Mouse (Mus musculus): ENCODE measurements at regions not wholly inside any gene's neighbourhood (a gene's known extent, or its start where the extent isn't known, plus 50 kb on each side); places are given as distances from the start of the nearest gene placed in this dataset.

DNA sequence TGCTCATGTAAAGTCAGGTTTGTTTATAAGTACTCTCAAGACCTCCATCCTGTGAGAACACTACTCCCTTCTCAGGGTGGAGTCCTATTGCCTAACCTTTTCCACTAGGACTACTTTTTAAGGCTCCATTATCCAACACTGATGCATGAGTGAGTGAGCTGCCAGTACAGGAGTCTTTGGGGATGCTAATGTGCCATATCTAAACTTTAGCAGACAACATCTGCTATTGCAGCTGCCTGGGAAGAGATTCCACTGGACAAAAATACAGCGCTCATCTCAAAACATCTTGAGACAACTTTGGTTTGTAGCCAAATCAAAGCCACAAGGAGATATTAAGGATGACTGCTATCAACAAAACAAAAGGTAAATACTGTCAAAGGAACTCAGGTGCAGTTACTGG lies 52.3 kb upstream of the Gm10985 start:
- CTCF ChIA-PET, result no interaction called here
- POLR2A ChIA-PET, result no interaction called here

DNA sequence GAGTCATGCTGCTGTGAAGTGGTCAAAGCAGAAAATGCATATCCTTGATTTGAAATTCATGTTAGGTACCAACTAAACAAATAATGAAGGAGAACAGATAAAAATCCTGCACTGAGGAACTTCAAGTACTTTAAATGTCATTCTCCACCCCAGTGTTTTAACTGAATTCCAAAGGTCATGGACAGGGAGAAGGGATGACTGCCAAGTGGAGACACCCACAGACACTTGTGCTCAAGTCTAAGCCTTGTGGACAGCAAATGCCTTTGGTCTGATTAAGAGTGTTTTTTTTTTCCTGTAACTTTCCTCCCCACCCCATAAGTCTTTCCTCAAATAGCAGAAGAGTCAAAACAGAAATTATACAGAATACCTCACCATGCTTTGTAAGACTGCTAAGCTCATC lies 55.2 kb upstream of the Gm10985 start:
- POLR2A ChIA-PET, result no interaction called here
- CTCF ChIA-PET, result no interaction called here

DNA sequence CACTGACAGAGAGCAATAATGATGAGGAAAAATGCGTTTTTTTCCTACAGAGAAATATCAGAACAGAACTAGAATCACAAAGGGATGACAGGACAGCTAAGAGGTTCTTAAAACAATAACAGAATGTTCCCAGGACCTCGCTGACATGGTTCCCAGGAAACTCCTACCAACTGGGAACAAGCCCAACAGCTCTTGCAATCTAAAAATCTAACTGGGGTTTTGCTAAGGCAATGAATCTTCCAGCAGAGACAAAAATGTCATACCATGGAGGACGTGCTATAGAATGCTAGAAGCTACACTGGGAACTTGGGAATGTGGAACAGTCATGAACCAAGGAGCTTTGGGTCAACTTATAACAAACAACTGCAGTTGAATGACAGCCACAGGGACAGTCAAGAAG lies 59.7 kb upstream of the Gm10985 start:
- CTCF ChIA-PET, result interaction anchor here in 1 of 4 experiments (1.2 kb wide), 1 partner anchor 10 kb away, joined by 3 read pairs; no protein-coding TSS in a partner anchor
- POLR2A ChIA-PET, result no interaction called here

DNA sequence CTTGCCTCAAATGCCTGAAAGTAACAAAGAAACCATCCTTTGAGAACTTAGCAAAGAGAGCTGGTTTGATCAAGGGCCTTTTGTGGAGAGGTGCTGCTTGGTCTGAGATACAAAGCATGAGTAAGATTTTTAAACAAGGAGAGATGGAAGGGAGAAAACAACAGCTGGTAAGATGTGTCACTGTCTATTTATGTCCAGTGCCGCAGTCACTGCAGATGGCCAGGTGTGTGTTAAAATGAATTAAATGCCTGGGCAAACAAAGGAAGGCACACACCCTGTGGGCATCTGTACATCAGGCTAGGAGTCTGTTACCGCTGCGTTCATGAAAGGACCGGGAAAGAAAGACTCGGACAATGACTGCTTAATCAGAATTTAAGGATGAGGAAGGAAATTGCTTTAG lies 68.2 kb upstream of the Gm10985 start:
- ChIA-PET POLR2A (no interaction called here), CTCF (no interaction called here)

DNA sequence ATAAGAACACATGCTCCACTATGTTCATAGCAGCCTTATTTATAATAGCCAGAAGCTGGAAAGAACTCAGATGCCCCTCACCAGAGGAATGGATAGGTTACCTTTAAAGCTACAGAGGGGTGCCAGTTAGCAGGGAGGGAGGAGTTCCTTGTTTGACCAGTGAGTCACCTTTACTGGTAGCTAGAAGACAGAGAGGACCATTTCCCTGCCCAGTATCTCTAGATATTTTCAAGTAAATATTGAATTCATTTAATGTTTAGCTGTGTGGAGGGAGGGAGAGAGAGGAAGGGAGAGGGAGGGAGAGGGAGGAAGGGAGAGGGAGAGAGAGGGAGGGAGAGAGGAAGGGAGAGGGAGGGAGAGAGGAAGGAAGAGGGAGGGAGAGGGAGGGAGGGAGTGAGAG lies 77.3 kb upstream of the Gm10985 start:
- CTCF ChIA-PET, result interaction anchor here in 1 of 4 experiments (0.7 kb wide), 1 partner anchor 157 kb away, joined by 6 read pairs; no protein-coding TSS in a partner anchor

DNA sequence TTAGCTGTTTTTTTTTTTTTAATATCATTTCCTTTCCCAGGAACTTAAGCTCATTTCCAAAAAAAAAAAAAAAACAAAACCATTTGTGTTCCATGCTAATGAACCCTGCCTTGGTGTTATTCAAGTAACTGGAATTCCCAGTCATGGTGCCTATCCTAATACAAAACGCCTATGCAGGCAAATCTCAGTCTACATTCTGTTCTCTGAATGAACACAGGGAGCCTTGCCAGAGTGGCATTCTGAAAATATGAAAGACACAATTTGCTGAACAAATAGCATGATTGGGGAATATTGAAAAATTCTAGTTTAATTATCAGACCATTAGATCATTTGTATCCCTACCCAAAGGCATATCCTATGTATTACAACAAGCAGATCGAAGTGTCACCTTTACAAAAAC lies 80.9 kb upstream of the Gm10985 start:
- POLR2A ChIA-PET, result interaction anchor here in 1 of 4 experiments (0.6 kb wide), 1 partner anchor 467 kb away, joined by 3 read pairs; no protein-coding TSS in a partner anchor
- CTCF ChIA-PET, result interaction anchor here in 1 of 4 experiments (1.2 kb wide), 1 partner anchor 34 kb away, joined by 3 read pairs; no protein-coding TSS in a partner anchor

More for the DNA sequence above, 77.3 kb upstream of the Gm10985 start:
- POLR2A ChIA-PET, result no interaction called here

DNA sequence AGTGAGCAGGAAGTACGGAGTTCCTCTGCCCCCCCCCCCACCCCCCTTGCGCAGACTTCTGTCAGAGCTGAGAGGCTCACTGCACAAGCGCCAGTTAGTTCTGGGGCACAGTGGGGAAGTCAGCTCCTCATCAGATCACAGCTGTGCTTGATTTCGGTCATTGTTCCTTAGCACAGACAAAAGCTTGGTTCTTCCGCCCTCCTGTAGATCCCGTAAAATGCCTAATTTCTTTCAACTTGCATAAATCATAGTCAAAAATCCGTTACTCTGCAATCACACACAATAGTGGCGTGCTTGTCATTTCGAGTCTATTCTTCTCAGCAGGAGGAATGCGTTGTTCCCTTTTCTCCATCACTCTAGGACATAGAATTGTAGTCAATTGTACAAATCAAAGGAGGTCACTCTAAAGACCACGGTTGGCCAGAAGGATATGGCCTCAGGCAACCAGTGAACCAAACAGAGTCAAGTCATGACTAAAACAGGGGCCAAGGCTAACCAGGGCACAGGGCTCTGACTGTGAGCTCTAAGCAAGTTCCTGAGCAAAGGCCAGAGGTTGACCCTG lies 83.3 kb upstream of the Gm10985 start:
- ChIA-PET POLR2A (interaction anchor here in 1 of 4 experiments (0.6 kb wide), 1 partner anchor 203 kb away, joined by 3 read pairs; no protein-coding TSS in a partner anchor), CTCF (interaction anchor here in 1 of 4 experiments (0.5 kb wide), 1 partner anchor 1160 kb away, joined by 3 read pairs; no protein-coding TSS in a partner anchor)

DNA sequence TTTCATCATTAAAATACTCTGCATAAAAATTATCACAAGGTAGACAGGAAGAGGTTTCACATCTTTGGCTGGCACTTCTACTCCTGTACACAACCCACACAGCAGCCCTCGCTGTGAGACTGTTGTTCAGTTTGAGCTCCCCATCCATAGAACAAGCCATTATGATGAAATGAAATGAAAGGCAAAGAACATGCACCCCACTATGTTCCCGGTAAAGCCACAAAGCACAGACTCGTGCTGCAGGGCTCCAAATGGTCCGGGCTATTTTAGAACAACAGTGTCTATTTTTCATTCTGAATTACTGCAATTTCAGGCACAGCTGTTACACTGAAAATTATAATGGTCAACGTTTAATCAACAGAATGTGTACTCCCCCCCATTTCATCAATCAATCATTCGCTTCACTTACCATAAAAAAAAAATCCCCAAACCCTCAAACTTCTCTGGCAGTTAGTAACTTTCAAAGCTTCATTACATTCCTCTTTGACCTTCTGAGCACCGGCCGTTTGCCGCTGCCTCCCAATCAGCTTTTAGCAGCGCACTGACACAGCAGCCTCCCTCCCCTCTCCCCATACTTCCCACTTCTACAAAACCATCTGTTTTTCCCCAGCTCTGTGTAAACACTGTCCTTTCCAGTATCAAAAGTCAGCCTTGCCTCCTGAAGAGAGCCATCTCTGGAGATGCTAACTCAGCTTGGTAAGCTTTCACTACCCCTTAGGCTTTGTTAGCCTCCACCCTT lies 88.6 kb upstream of the Gm10985 start:
- ChIA-PET POLR2A (interaction anchor here in 1 of 4 experiments (0.6 kb wide), 1 partner anchor 272 kb away, joined by 7 read pairs; no protein-coding TSS in a partner anchor), CTCF (interaction anchor here in 1 of 4 experiments (0.6 kb wide), 1 partner anchor 1473 kb away, joined by 3 read pairs; no protein-coding TSS in a partner anchor)

DNA sequence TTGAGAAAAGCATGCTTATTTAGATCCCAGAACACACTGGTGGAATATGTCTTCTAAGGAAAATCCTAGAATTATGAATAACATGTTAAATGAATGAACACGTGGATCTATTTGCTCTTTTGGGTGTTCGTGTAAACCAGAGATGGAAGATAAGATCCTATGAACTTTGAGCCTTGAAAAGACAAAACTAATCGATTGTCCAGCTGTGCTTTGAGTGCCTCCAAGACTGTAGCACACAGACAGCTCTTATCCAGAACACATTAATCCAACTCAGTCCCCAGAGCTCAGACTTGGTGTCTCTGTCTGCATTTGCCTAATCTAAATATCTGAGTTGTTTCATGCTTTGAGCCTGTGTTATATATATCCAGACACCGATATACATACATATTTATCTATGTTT lies 80.0 kb upstream of the Frem2 start:
- CTCF ChIA-PET, result no interaction called here
- POLR2A ChIA-PET, result no interaction called here

DNA sequence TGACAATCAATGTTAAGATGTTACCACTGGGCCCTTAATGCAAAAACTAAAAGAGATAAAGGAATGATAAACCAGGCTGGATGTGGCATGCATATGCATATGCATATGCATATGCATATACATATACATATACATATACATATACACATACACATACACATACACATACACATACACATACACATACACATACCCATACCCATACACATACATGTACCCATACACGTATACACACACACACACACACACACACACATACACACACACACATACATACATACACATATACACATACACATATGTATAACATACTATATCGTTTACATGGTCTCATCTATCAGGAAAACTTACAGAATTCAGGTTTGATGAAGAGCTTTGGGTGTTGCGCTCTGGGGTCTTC lies 78.5 kb upstream of the Frem2 start:
- CTCF ChIA-PET, result interaction anchor here in 3 of 4 experiments (0.6 to 1.4 kb wide), 7 partner anchors 196 to 579 kb away, joined by 3 to 9 read pairs (median 4); partner anchors contain the start of gene Trpc4 (in 2 of the 3)
- POLR2A ChIA-PET, result interaction anchor here in 1 of 4 experiments (0.7 kb wide), 1 partner anchor 45 kb away, joined by 4 read pairs; no protein-coding TSS in a partner anchor

DNA sequence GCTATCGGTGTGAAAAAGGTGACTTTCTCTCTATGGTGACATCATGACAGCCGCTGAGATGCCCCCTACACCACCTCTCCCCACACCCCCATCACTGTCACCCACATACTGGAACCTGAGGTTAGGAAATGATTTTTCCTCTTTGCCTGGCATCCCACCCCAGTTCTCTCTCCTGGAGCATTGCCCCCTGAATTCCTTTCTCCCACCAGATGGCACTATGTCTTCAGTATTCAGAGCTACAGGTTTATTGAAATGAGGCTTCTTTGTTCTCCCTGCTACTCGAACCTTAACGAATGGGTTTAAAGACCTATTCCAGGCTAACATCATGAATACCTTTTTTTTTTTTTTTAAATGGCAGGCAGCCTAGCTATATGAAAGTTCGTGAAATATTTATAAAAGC lies 78.0 kb upstream of the Frem2 start:
- POLR2A ChIA-PET, result interaction anchor here in 1 of 4 experiments (0.6 to 0.7 kb wide), 2 partner anchors 44 to 1193 kb away, joined by 4 read pairs; no protein-coding TSS in a partner anchor
- CTCF ChIA-PET, result interaction anchor here in 3 of 4 experiments (0.6 to 1.4 kb wide), 8 partner anchors 197 to 908 kb away, joined by 3 to 9 read pairs (median 4); partner anchors contain the start of gene Trpc4 (in 2 of the 3)

DNA sequence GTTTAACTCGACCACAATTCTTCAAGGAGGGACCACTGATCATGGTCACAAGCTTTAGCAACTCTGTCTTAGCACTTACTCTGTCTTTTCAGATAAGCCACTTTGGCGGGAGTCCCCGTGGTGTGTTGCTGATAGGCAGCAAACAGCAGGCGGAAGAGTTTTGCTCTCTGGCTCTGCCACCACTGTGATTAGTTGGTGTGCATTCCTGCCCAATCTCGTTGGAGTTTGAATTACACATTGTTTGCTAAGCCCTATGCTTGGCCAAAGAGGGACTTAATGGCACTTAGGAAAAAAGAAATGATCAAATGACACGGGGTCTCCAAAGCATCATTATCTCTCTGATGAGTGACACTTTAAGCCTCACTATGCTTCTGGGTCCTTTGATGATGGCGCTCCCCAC lies 73.3 kb upstream of the Frem2 start:
- ChIA-PET POLR2A (no interaction called here), CTCF (interaction anchor here (0.8 to 1.9 kb wide), 13 partner anchors 33 to 205 kb away, joined by 3 to 20 read pairs (median 4); no protein-coding TSS in a partner anchor)

DNA sequence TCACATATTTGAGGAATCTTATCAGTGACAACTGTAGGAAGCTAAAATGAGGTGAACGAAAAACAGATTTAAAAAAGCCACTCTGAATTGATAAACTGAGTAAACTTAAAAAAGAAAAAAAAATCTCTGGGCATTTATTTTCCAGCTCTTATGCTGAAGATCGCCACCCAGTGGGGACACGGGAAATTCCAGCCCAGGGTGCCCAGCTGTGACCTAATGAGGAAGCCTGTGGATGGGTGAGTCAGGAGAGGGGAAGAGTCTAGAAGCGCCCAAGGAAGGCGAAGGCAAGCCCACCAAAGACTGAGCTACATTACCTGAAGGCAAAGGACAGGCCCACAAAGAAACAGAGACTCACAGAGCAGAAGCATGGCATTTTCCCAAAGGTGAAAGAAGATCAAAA lies 72.7 kb upstream of the Frem2 start:
- POLR2A ChIA-PET, result no interaction called here
- CTCF ChIA-PET, result interaction anchor here (0.6 to 1.9 kb wide), 18 partner anchors 16 to 963 kb away, joined by 3 to 20 read pairs (median 3); partner anchors contain the start of gene Supt20 (in 1 of the 4)

DNA sequence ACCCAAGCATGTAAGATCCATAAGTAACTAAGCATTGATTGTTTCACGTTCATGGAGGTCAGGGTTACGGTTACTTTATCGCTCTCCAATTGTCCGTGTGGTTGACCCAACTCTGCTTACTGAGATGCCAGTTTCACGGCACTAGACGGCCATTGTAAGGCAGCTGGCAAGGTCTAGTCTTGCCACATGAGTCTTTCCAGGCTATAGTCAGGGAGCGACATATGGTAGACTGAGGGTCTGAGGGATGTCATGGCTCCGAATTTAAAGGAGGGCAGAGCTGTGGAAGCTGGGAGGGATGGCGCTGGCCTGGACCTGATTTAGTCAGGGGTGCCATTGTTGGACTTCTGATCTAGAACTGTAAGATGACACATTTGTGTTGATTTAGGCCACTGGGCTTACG lies 72.0 kb upstream of the Frem2 start:
- CTCF ChIA-PET, result interaction anchor here (0.5 to 1.9 kb wide), 17 partner anchors 15 to 420 kb away, joined by 3 to 20 read pairs (median 3); no protein-coding TSS in a partner anchor
- POLR2A ChIA-PET, result no interaction called here

DNA sequence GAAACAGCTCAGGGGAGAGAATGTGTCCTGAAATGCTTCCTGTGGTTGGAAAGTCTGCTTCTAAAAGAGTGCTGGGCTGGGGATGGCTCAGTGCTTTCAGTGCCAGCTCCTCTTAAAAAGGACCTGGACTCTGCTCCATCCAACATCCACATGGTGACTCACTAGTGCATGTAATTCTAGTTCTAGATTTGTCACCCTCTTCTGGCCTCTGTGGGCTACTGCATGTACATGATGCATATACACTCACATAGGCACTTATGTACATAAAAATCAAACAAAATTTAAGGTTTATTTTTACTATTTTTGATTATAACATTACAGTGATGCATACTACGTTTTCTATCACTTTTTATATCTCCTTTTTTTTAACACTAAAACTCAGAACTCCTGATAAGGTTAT lies 70.6 kb upstream of the Frem2 start:
- CTCF ChIA-PET, result interaction anchor here in 3 of 4 experiments (0.5 to 1.7 kb wide), 5 partner anchors 26 to 1218 kb away, joined by 3 read pairs; no protein-coding TSS in a partner anchor
- POLR2A ChIA-PET, result no interaction called here

DNA sequence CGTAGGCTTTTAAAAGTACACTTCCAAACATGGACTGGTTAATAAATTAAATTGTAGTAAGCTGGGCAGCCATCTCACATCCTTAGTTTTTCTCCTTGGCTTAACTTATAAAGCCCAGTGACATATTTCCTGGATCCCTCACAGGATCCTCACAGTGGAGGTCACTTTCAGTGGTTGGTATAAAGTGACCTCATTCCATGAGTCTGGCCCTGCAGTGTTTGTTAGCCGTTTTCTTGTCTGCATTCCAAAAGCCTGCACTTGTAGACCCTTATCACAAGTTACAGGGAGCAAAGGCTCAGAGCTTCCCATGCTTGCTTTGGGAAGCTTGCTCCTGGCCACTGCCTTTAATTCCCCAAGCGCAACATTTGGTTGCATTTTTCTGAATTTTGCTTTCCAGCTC lies 49.9 kb upstream of the Frem2 start:
- POLR2A ChIA-PET, result no interaction called here
- CTCF ChIA-PET, result interaction anchor here in 1 of 4 experiments (0.6 kb wide), 1 partner anchor 389 kb away, joined by 4 read pairs; no protein-coding TSS in a partner anchor
